Mouse (Mus musculus): ENCODE measurements around the gene Gm10670.
"Not testable (repeated sequence)": the region's sequence is repeated elsewhere in the genome, so short reads cannot be mapped to it uniquely, and the experiment has no call there.

The Gm10670 gene

DNA sequence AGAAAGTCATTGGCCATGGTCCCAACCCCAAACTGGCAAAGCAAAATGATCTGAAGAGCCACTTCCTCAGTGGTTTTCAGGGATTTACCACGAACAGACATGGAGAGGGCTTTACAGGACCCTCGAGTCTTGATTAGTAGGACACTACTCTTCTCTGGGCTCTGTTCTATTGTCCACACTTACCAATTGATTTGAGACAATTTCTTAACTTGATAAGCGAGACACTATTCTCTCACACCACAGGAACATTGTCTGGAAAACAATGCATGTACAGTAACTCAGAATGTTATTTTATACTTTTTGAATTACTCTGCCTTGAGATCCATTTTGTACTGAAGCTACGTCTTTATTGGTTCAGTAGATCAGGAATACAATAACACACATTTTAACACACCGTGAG, at the start of gene Gm10670:
Gene Gm10670, minus strand, starts transcription at position 101 of the 400 bp plus-strand sequence.
- not testable (repeated sequence) for DNase-seq (ENCODE audit: inconsistent ontology term)

GRCm38 (mm10) chr7:20510434-20510833, 35.7 kb upstream of the Gm10670 start, which contains the start of gene Vmn1r103:
Vmn1r103 (minus strand) TSS chr7:20510534.
- not testable (repeated sequence) for DNase-seq (ENCODE audit: inconsistent ontology term)

GRCm38 (mm10) chr7:20442493-20442892, 32.2 kb downstream of the Gm10670 start, which contains the start of gene Vmn1r101:
Vmn1r101 (minus strand) TSS chr7:20442593.
- not testable (repeated sequence) for DNase-seq (ENCODE audit: inconsistent ontology term)

All from Muller cell, postnatal 12 days (primary cell).